Mouse (Mus musculus): ENCODE measurements around the gene Kbtbd4. TPM values are rescaled to one million over a fixed set of nuclear protein-coding genes. Genes with fewer than 3 reads are reported as not detected.
A peak's percentile ranks its signal among the peaks of the same experiment; 100 is the strongest.

Kbtbd4 gene
- polyA plus RNA-seq, 2 experiments = 8.8 to 13.4 TPM

DNA sequence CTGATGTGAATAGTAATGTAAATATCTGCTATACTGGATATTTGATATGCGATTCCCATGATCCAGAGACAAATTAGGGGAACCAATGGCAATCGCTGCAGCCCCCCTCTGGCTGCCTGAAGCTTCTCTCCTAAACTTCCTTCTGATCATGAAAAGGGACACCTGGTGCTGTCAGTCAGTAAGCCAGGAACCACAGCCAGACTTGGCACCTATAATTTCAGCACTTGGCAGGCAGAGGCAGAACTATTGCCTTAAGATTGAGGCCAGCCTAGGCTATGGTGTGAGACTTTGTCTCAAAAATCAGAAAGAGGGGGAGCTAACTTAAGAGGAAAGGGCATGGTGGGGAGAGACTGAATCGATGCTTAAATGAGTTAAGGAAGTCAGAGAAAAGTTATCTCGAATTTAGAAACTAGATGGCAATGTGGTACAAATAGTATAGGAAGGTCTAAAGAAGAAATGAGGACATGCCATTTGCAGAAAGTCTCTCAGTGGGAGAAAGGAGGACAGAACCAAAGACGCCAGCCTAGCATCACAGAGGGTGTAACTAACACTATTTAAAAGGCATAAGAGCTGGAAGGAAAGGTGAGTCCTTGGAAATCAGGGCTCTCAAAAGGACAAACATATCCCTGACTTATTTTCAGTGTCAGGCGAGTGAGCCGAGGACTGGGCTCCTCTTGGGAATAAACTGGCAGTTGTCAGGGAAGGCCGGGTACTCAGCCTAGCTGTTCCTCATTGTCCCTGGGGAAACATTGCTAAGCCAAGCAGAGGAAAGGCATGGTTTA is 33.2 kb upstream of the Kbtbd4 start:
- Histone ChIP-seq H3K36me3 (replicated peaks; ENCODE audit: control insufficient read depth, insufficient read depth, low read depth) (peaks cover 3% of the 10 kb centered on the region; the same call in 1 of the 2 replicates), H3K4me2 (ENCODE audit: low read depth) (peak overlapping the region; percentile 70), H3K9ac (replicated peaks) (peak overlapping the region; percentile 23), H3K9me3 (ENCODE audit: control insufficient read depth, low read length) (no peaks in the 10 kb centered on the region), H3K27me3 (ENCODE audit: control insufficient read depth, insufficient read depth, low read length) (no peaks in the 10 kb centered on the region), H3K4me1 (replicated peaks; ENCODE audit: control insufficient read depth in 2 of 2, insufficient read depth in 2 of 2, low read length in 1 of 2) (peaks cover 27 to 41% of the 10 kb centered on the region in 2 experiments), H3K4me3 (ENCODE audit: insufficient read depth in 1 of 2, low read depth in 2 of 2, low read length in 2 of 2) (no peak overlapping the region), H3K27ac (peak overlapping the region; percentile 91)
- no peak for TF ChIP-seq CTCF (IDR thresholded peaks at IDR 0.05; ENCODE audit: low read depth)
- TF ChIP-seq EP300 (IDR thresholded peaks at IDR 0.05; ENCODE audit: low read depth) = no peak
- DNase-seq (ENCODE audit: low read depth in 3 of 3, low spot score in 3 of 3) (no peak), ATAC-seq (ENCODE audit: insufficient read depth) (no peak)
- 63% methylated on average over 8 of the region's 8 CpGs for WGBS (ENCODE audit: insufficient replicate concordance)

DNA sequence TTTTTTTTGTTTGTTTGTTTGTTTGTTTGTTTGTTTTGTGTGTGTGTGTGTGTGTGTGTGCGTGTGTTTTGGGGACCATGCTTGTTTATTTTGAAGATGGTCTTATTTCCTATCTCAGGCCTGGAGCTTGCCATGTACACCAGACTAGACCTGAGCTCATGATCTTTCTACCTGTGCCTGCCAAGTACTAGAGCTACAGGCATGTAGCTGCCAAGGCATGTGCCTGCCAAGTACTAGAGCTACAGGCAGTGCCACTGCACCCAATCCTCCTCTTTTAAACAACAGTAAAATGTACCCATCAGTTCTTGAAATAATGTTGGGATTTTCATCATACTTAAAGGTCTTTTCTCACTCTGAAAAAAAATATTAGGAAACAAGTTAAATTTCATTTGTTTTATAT is 30.5 kb upstream of the Kbtbd4 start:
- TF ChIP-seq CTCF (IDR thresholded peaks at IDR 0.05; ENCODE audit: low read depth) (no peak), EP300 (IDR thresholded peaks at IDR 0.05; ENCODE audit: low read depth) (no peak)
- Histone ChIP-seq H3K9me3 (ENCODE audit: control insufficient read depth, low read length) (no peaks in the 10 kb centered on the region), H3K4me2 (ENCODE audit: low read depth) (no peak overlapping the region), H3K27ac (no peak overlapping the region), H3K36me3 (replicated peaks; ENCODE audit: control insufficient read depth, insufficient read depth, low read depth) (no peaks in the 10 kb centered on the region), H3K27me3 (ENCODE audit: control insufficient read depth, insufficient read depth, low read length) (no peaks in the 10 kb centered on the region), H3K9ac (replicated peaks) (no peak overlapping the region), H3K4me1 (replicated peaks; ENCODE audit: control insufficient read depth in 2 of 2, insufficient read depth in 2 of 2, low read length in 1 of 2) (peaks cover 20 to 24% of the 10 kb centered on the region in 2 experiments), H3K4me3 (ENCODE audit: insufficient read depth in 1 of 2, low read depth in 2 of 2, low read length in 2 of 2) (no peak overlapping the region)
- no peak for ATAC-seq (ENCODE audit: insufficient read depth)
- 74% methylated on average over 1 of the region's 1 CpGs for WGBS (ENCODE audit: insufficient replicate concordance)
- no peak for DNase-seq (ENCODE audit: low read depth in 3 of 3, low spot score in 3 of 3)

DNA sequence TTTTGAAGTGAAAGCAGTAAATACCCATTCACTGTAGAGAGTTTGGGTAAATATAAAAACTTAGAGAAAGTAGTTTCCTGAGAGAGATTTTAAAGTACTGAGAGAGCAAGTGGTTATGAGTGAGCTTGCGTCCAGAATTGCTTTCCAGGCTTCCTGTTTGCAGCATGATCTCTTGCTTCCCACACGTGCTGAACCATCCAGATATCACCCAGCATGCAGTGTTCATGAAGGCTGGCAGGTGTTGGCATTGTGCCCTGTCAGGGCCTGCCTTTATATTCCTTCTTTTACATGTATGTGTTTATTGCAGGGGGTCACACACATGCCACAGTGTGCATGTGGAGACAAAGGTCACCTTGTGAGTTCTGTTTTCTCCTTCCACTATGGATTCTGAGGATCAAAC is 29.3 kb upstream of the Kbtbd4 start:
- ATAC-seq (ENCODE audit: insufficient read depth) (no peak), DNase-seq (ENCODE audit: low read depth in 3 of 3, low spot score in 3 of 3) (no peak)
- no peak overlapping the region for H3K9ac ChIP-seq (replicated peaks)
- H3K9me3 ChIP-seq (ENCODE audit: control insufficient read depth, low read length) = no peaks in the 10 kb centered on the region
- H3K4me2 ChIP-seq (ENCODE audit: low read depth) = no peak overlapping the region
- no peaks in the 10 kb centered on the region for H3K36me3 ChIP-seq (replicated peaks; ENCODE audit: control insufficient read depth, insufficient read depth, low read depth)
- H3K27ac ChIP-seq = no peak overlapping the region
- no peaks in the 10 kb centered on the region; the same call in 1 of the 2 replicates for H3K27me3 ChIP-seq (ENCODE audit: control insufficient read depth, insufficient read depth, low read length)
- TF ChIP-seq EP300 (IDR thresholded peaks at IDR 0.05; ENCODE audit: low read depth) (no peak), CTCF (IDR thresholded peaks at IDR 0.05; ENCODE audit: low read depth) (no peak)
- H3K4me3 ChIP-seq (ENCODE audit: insufficient read depth in 1 of 2, low read depth in 2 of 2, low read length in 2 of 2) = no peak overlapping the region
- H3K4me1 ChIP-seq (replicated peaks; ENCODE audit: control insufficient read depth in 2 of 2, insufficient read depth in 2 of 2, low read length in 1 of 2) = peaks cover 11 to 20% of the 10 kb centered on the region in 2 experiments
- WGBS (ENCODE audit: insufficient replicate concordance) = 38% methylated on average over 2 of the region's 2 CpGs

DNA sequence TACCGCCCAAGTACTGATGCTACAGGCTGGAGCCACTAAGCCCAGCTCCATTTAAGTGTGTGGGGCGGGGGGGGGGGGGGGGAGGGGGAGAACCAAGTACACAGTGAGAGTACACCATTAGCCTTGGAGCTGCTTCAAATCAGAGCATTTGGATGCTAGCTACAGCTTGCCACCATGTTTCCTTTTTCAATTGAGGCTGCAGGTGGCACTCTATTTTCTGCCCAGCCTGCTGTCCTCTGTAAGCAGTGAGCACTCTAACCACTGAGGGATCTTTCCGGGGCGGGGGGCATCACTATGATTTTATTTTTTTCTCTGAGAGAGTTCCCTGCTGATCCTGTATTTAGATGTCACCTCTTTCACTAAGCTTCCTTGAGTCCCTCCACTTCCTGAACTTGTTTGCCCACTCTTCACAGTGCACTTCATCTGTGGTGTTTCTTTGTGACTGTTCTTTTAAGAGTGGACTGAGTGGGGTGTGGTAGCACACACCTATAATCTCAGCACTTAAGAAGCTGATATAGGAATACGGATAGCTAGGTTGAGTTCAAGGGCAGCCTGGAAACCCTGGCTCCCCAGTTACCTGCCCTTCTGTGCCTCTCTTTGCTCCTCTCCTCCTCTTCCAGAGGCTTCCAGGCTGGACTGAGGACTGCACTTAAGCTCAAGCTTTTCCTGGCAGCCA is 26.8 kb upstream of the Kbtbd4 start:
- no peaks in the 10 kb centered on the region; the same call in 1 of the 2 replicates for H3K27me3 ChIP-seq (ENCODE audit: control insufficient read depth, insufficient read depth, low read length)
- H3K36me3 ChIP-seq (replicated peaks; ENCODE audit: control insufficient read depth, insufficient read depth, low read depth) = no peaks in the 10 kb centered on the region
- peaks cover 0 to 5% of the 10 kb centered on the region in 2 experiments; a peak in 3 of 4 replicates for H3K4me1 ChIP-seq (replicated peaks; ENCODE audit: control insufficient read depth in 2 of 2, insufficient read depth in 2 of 2, low read length in 1 of 2)
- H3K4me2 ChIP-seq (ENCODE audit: low read depth) = no peak overlapping the region
- H3K9ac ChIP-seq (replicated peaks) = no peak overlapping the region
- ATAC-seq (ENCODE audit: insufficient read depth) (no peak), DNase-seq (ENCODE audit: low read depth in 3 of 3, low spot score in 3 of 3) (no peak)
- 42% methylated on average over 5 of the region's 5 CpGs for WGBS (ENCODE audit: insufficient replicate concordance)
- no peaks in the 10 kb centered on the region for H3K9me3 ChIP-seq (ENCODE audit: control insufficient read depth, low read length)
- H3K4me3 ChIP-seq (ENCODE audit: insufficient read depth in 1 of 2, low read depth in 2 of 2, low read length in 2 of 2) = no peak overlapping the region
- no peak overlapping the region for H3K27ac ChIP-seq
- TF ChIP-seq EP300 (IDR thresholded peaks at IDR 0.05; ENCODE audit: low read depth) (no peak), CTCF (IDR thresholded peaks at IDR 0.05; ENCODE audit: low read depth) (no peak)

DNA sequence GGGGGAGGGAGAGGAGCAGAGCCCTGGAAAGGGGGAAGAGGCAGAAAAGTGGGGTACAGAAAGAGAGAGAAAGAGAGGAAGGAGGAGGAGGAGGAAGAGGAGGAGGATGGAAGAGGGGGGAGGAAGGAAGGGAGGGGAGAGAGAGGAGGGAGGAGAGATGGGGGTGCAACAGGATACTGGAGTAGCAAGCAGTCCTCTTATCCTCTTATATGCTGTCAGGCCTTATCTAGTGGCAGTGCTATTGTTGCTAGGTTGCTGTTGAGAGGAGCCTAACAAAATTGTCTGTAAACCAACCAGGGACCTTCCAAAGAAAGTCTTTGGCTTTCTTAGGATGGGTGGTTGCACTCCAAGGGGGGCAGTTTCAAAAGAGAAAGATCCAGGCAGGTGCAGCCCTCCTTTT is 25.1 kb upstream of the Kbtbd4 start:
- ATAC-seq (ENCODE audit: insufficient read depth) (no peak), DNase-seq (ENCODE audit: low read depth in 3 of 3, low spot score in 3 of 3) (no peak)
- no peaks in the 10 kb centered on the region for H3K9me3 ChIP-seq (ENCODE audit: control insufficient read depth, low read length)
- no peak overlapping the region for H3K9ac ChIP-seq (replicated peaks)
- H3K36me3 ChIP-seq (replicated peaks; ENCODE audit: control insufficient read depth, insufficient read depth, low read depth) = no peaks in the 10 kb centered on the region
- H3K27me3 ChIP-seq (ENCODE audit: control insufficient read depth, insufficient read depth, low read length) = peaks cover 7% of the 10 kb centered on the region
- no peak overlapping the region for H3K27ac ChIP-seq
- no peak overlapping the region for H3K4me3 ChIP-seq (ENCODE audit: insufficient read depth in 1 of 2, low read depth in 2 of 2, low read length in 2 of 2)
- H3K4me1 ChIP-seq (replicated peaks; ENCODE audit: control insufficient read depth in 2 of 2, insufficient read depth in 2 of 2, low read length in 1 of 2) = peaks cover 0 to 5% of the 10 kb centered on the region in 2 experiments; a peak in 3 of 4 replicates
- TF ChIP-seq CTCF (IDR thresholded peaks at IDR 0.05; ENCODE audit: low read depth) = no peak
- TF ChIP-seq EP300 (IDR thresholded peaks at IDR 0.05; ENCODE audit: low read depth) = no peak
- no peak overlapping the region for H3K4me2 ChIP-seq (ENCODE audit: low read depth)
